Mouse (Mus musculus) right cerebral cortex, adult 2 months (tissue): ENCODE data around the gene Echdc3.

Source experiments
- DNase-seq, 2 experiments: peaks; one replicate each; pipeline ENCODE4 v3.0.0; 2021 to 2022; ENCODE audit warnings: low spot score in 2 of 2

The Echdc3 gene

DNA sequence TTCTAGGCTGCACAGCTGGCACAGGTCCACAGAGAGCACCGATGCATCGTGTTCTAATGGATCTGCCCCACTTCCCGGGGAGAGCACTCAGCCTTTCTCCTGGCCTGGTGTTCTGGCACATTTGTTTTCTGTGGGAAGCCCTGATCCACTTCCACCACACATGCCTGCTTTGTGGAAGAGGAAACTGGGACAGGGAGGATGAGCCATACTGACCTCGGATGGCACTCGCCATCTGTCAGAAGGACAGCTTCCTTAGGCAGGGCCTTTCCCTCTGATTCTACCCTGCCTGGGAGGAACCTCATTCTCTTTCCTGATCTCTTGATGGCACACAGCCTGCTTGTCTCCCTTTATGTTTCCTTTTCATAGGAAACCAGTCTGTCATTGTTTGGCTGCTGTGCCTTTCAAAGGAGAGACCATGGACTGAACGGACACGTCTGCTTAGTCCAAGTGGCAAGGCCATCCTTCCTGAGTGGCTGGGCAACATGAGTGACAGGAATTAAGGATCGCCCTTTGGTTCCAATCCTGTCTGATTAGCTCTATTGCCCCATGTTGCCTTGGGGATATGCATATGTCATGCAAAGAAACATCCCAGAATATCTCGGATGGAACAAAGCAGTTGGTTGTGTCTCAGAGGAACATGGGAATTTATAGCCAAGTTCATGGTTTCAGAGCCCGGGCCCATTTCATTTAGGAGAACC lies 13.7 kb upstream of the Echdc3 start:
- peak in 1 of 2 experiments; percentile 22 for DNase-seq

DNA sequence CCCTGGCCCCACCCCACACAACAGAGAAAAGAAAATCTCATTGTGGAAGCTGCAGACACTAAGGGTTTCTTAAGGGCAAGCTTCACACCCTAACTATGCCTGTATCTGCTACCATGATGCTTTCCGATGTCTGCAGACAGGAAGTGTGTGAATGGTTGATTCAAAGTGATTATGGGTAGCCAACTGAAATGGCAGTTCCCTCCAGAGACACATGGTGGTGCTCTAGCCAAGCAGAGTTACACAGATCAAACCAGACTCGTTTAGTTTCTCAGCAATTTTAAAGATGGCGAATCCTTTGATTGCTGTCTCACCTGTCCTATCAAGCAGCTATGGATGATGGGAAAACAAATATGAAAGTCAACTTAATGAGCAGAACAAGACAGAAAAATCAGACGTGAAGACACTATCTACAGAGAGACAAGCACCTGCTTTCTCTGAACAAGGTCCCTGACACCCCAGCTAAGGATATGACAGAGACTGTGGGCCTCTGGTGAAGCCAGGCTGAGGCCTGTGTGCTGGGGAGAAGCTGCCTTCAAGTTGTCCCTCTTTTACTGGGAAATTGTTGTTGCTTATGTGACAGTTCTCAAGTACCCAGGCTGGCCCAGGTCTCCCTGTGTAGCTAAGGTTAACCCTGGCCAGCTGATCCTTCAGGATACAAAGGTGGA lies 7.4 kb upstream of the Echdc3 start:
- peak; percentile 90 for DNase-seq

DNA sequence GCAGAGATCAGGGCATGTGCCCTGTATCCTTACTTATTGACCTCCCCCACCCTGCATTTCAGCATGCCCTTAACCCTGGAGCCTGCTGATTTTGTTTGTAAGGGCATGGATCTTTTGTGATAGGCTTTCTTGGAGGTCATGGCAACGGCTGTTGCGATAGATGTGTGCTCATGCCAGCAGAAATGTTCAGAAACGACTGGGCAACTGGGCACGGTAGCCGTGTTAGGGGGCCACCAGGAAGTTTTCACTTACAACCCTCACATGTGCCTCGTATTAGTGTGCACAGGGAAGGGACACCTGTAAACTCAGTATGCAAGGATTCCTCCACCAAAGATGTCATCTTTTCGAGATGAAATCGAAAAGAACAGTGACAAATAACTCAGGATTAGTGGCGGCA lies 508 bp downstream of the Echdc3 start:
- DNase-seq, result no peak

DNA sequence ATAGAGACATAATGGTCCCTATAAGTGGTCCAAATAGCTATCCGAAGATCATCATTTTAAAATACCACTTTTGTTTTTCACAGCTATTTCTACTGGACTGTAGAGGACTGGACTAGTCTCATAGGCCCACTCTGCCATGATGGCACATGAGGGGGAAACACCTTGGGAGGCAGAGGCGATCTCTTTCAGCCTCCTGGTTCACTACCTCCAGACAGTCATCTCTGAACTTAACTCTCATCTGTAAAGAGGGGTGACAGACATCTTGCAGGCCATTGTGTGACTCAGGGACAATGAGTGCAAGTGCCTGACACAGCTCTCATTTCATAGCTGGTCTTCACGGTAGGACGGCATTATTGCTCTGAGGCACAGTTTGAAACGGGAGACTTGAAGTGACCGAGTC lies 2.0 kb downstream of the Echdc3 start:
- DNase-seq, result no peak

DNA sequence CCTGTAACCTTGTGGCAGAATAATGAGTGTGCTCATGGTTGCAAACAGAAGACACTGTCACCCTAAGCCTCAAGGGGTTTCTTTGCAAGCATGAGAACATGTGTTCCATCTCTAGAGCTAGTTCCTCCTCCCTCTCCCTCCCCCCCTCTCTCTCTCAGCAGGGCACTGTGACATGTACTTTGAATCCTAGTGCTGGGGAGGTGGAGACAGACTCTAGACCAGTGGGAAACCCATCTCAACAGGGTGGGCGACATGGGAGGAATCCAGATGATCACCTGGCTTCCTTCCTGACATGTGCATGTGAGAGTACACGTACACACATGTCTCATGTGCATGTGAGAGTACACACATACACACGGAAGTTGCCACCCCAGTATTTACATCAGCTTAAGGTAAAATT lies 3.1 kb downstream of the Echdc3 start:
- DNase-seq, result no peak

GRCm38 (mm10) chr2:6209116-6209515 lies 3.7 kb downstream of the Echdc3 start:
- DNase-seq, result peak; percentile 44 to 59

DNA sequence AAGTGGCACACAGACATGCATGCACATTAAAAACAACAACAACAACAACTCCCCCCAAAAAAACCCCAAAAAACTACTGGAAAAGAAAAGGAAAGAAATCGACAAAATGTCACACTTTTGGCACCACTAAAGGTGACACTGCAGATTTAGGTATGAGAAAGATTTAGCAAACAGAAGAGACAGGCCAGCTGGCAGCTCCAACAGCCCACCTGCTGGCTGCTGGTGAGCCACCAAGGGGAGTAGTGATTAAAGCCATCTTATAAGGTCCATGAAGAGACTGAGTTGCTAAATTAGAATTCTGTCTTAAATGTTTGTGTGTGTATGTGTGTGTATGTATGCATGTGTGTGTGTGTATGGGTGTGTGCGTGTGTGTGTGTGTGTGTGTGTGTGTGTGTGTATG lies 5.1 kb downstream of the Echdc3 start:
- DNase-seq, result no peak

- DNase-seq, result no peak
Observed at GRCm38 (mm10) chr2:6196363-6196973, 16.4 kb downstream of the Echdc3 start.

- no peak for DNase-seq
Observed at GRCm38 (mm10) chr2:6195468-6196239, 17.2 kb downstream of the Echdc3 start.

- no peak for DNase-seq
Observed at GRCm38 (mm10) chr2:6194497-6194896, 18.3 kb downstream of the Echdc3 start.

- DNase-seq, result no peak
Observed at GRCm38 (mm10) chr2:6193591-6193973, 19.3 kb downstream of the Echdc3 start.

- DNase-seq, result peak; percentile 78
Observed at GRCm38 (mm10) chr2:6192820-6193590, 19.8 kb downstream of the Echdc3 start.

GRCm38 (mm10) chr2:6190036-6190435 lies 22.8 kb downstream of the Echdc3 start:
- no peak for DNase-seq

GRCm38 (mm10) chr2:6189675-6189998 lies 23.2 kb downstream of the Echdc3 start:
- no peak for DNase-seq

- no peak for DNase-seq
Observed at GRCm38 (mm10) chr2:6188891-6189674, 23.8 kb downstream of the Echdc3 start.

DNA sequence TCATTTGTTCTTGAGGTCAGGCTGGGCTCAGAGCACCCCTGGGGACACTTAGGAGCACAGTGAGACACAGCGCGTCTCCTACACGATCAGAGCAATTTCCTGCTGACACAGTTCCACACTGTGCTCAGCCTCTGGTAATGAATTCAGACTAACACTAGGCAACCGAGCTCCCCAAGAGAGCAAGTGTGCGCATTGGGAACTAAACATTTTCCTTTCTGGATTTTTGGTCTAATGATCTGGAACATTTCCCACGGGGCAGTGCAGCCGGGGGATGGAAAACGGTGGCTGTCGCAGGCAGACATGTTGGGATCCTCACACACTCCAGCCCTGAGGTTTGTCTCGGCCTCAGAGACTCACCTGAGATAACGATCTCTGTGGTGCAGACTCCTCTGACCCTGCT lies 25.4 kb downstream of the Echdc3 start:
- no peak for DNase-seq

- DNase-seq, result no peak
Observed at GRCm38 (mm10) chr2:6186913-6187312, 25.9 kb downstream of the Echdc3 start.

GRCm38 (mm10) chr2:6179749-6180117 lies 33.1 kb downstream of the Echdc3 start:
- no peak for DNase-seq

- DNase-seq, result no peak
Observed at GRCm38 (mm10) chr2:6178901-6179748, 33.7 kb downstream of the Echdc3 start.

GRCm38 (mm10) chr2:6173013-6173412 lies 39.8 kb downstream of the Echdc3 start:
- no peak for DNase-seq
